Mouse (Mus musculus) kidney, postnatal 10 days (tissue): Measurements from ENCODE around the gene Uck1.
"Not testable (repeated sequence)": the region's sequence is repeated elsewhere in the genome, so short reads cannot be mapped to it uniquely, and the experiment has no call there.

ENCODE experiments used
- DNase-seq: peaks from one replicate; pipeline ENCODE4 v3.0.0; 2021; ENCODE audit warnings: mixed read lengths

Gene Uck1

GRCm38 (mm10) chr2:32259657-32260417 is at the start of gene Uck1:
Uck1 (minus strand) TSS chr2:32260159.
- DNase-seq = peak; percentile 93

GRCm38 (mm10) chr2:32308870-32309568 is 49.1 kb upstream of the Uck1 start:
- no peak for DNase-seq

- peak; percentile 73 for DNase-seq
Observed at GRCm38 (mm10) chr2:32307941-32308760, 48.2 kb upstream of the Uck1 start.

GRCm38 (mm10) chr2:32307247-32307798 is 47.4 kb upstream of the Uck1 start:
- no peak for DNase-seq

- no peak for DNase-seq
Observed at GRCm38 (mm10) chr2:32306176-32306575, 46.2 kb upstream of the Uck1 start.

- DNase-seq = no peak
Observed at GRCm38 (mm10) chr2:32305668-32306067, 45.7 kb upstream of the Uck1 start.

- peak; percentile 79 for DNase-seq
Observed at GRCm38 (mm10) chr2:32304145-32304832, 44.3 kb upstream of the Uck1 start.

- no peak for DNase-seq
Observed at GRCm38 (mm10) chr2:32302952-32303351, 43.0 kb upstream of the Uck1 start.

- DNase-seq = no peak
Observed at GRCm38 (mm10) chr2:32299469-32299868, 39.5 kb upstream of the Uck1 start.

GRCm38 (mm10) chr2:32295842-32296241 is 35.9 kb upstream of the Uck1 start:
- DNase-seq = not testable (repeated sequence)

- DNase-seq = no peak
Observed at GRCm38 (mm10) chr2:32295285-32295684, 35.3 kb upstream of the Uck1 start.

- DNase-seq = no peak
Observed at GRCm38 (mm10) chr2:32294348-32294747, 34.4 kb upstream of the Uck1 start.

GRCm38 (mm10) chr2:32289578-32289977 is 29.6 kb upstream of the Uck1 start:
- no peak for DNase-seq

GRCm38 (mm10) chr2:32288371-32288931 is 28.5 kb upstream of the Uck1 start:
- DNase-seq = no peak

- peak; percentile 100 for DNase-seq
Observed at GRCm38 (mm10) chr2:32287923-32288367, 28.0 kb upstream of the Uck1 start, which contains the start of gene Swi5. Swi5 (minus strand) TSS chr2:32288075.

- no peak for DNase-seq
Observed at GRCm38 (mm10) chr2:32287334-32287840, 27.4 kb upstream of the Uck1 start, which contains the start of gene Golga2. Golga2 (plus strand) TSS chr2:32287384.

- DNase-seq = no peak
Observed at GRCm38 (mm10) chr2:32283986-32284385, 24.0 kb upstream of the Uck1 start.

GRCm38 (mm10) chr2:32282727-32283126 is 22.8 kb upstream of the Uck1 start:
- DNase-seq = peak; percentile 69

- DNase-seq = no peak
Observed at GRCm38 (mm10) chr2:32282289-32282688, 22.3 kb upstream of the Uck1 start.

GRCm38 (mm10) chr2:32275823-32276222 is 15.9 kb upstream of the Uck1 start:
- no peak for DNase-seq

- DNase-seq = peak; percentile 66
Observed at GRCm38 (mm10) chr2:32260635-32261034, 676 bp upstream of the Uck1 start.
